Mouse (Mus musculus) kidney, adult 2 months (tissue): ENCODE results near the gene Etfb.

Experiments
- CTCF ChIP-seq: fragments of 200-500 bp; conservative IDR thresholded peaks from 2 replicates; pipeline ENCODE4 v1.5.1; 2011; ENCODE audit warnings: low read depth, mild to moderate bottlenecking, control low read depth, low read length, moderate library complexity, mixed read lengths; ENCODE audit not compliant: insufficient read depth, insufficient read length
- POLR2A ChIP-seq: fragments of 200-500 bp; IDR thresholded peaks from one replicate; pipeline ENCODE4 v1.6.1; 2011; ENCODE audit warnings: low read depth, low read length, control low read depth

GRCm38 (mm10) chr7:43427406-43427805 lies 16.5 kb upstream of the Etfb start, which contains the start of gene Lim2:
- TF ChIP-seq CTCF, result no peak
- TF ChIP-seq POLR2A, result no peak
